Mouse (Mus musculus): ENCODE data around the gene Eif4g1.

The Eif4g1 gene

GRCm38 (mm10) chr16:20672965-20673705, 5.0 kb downstream of the Eif4g1 start:
- DNase-seq (ENCODE audit: low spot score), result peak; percentile 32

DNA sequence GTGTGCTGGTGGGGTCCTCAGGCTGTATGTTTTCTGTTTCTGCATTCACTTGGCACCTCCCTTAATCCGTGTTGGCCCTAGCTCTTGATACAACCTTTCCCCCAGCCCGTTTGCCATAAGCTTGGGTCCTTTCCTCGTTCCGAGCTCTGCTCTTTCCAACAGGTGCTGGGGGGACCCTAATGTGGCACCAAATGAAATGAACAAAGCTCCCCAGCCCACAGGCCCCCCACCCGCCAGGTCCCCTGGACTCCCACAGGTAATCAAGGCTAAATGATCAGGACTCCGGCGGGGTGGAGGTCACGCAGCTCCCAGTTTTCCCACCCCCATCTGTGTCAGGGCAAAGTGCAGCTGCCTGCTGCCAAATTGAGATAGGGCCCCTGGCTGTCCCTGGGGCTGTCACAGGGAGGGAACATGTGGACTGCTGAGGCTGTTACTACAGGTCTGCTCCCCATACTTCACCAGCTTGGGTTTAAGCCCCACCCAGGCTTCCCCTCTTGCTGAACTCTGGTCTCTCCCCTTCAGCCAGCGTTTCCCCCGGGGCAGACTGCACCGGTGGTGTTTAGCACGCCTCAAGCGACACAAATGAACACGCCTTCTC, 5.7 kb downstream of the Eif4g1 start:
- no peak for DNase-seq (ENCODE audit: low spot score)

DNA sequence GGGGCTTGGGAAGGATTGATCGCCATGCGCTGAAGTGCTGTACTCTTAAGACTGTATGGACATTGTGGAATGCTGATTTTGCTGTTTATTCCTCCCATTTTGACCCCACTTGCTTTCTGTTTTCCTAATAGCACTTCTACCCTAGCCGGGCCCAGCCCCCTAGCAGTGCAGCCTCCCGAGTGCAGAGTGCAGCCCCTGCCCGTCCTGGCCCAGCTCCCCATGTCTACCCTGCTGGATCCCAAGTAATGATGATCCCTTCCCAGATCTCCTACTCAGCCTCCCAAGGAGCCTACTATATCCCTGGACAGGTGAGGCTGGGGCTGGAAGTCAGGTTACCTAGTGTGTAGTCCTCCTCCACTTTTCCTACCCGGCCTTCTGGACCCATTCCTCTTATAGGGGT, 7.1 kb downstream of the Eif4g1 start:
- no peak for DNase-seq (ENCODE audit: low spot score)

- DNase-seq (ENCODE audit: low spot score), result no peak
These were observed 8.6 kb downstream of the Eif4g1 start for GRCm38 (mm10) chr16:20676702-20677101.

GRCm38 (mm10) chr16:20677380-20677779, 9.3 kb downstream of the Eif4g1 start:
- DNase-seq (ENCODE audit: low spot score), result no peak

- DNase-seq (ENCODE audit: low spot score), result no peak
These were observed 10.0 kb downstream of the Eif4g1 start for GRCm38 (mm10) chr16:20677974-20678675.

GRCm38 (mm10) chr16:20690774-20691173, 22.7 kb downstream of the Eif4g1 start:
- no peak for DNase-seq (ENCODE audit: low spot score)

DNA sequence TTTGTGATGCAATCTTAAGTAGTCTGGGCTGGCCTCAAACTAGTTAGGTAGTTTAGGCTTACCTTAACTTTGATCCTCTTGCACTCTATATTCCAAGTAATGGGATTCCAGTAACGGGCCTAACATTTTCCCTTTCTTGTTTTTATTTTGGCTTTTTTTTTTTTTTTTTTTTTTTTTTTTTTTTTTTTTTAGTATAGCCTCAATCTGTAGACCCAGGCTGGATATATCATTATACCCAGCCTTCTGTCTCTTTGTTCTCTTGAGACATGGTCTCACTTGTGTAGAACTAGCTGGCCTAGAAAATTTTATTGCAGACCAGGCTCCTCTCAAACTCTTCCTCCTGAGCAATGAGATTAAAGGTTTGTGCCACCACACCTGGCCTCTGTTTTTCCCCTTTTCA, 23.5 kb downstream of the Eif4g1 start:
- no peak for DNase-seq (ENCODE audit: low spot score)

DNA sequence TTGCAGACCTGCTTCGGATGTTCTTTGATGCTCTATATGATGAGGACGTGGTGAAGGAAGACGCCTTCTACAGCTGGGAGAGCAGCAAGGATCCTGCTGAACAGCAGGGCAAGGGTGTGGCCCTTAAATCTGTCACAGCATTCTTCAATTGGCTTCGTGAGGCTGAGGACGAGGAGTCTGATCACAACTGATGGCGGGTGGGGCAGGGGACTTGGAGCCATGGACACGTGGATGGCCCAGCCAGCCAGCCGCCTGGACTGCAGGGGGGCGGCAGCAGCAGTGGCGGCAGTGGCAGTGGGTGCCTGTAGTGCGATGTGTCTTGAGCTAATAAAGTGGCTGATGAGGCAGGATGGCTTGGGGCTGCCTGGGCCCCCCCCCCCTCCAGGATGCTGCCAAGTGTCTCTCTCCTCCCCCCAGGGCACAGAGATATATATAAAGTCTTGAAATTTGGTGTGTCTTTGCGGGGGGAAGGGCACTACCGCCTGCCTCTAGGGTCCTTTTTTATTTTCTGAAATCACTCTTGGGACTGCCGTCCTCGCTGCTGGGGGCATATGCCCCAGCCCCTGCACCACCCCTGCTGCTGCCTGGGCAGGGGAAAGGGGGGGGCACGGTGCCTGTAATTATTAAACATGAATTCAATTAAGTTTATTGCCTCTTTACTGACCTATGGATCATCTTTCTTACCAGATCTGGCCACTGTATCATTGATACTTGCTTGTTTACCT, 24.3 kb downstream of the Eif4g1 start:
- no peak for DNase-seq (ENCODE audit: low spot score)

GRCm38 (mm10) chr16:20693111-20693701, 25.1 kb downstream of the Eif4g1 start, which contains the start of gene Fam131a:
TSS of gene Fam131a (plus strand) at chr16:20693241.
- peak; percentile 98 for DNase-seq (ENCODE audit: low spot score)

DNA sequence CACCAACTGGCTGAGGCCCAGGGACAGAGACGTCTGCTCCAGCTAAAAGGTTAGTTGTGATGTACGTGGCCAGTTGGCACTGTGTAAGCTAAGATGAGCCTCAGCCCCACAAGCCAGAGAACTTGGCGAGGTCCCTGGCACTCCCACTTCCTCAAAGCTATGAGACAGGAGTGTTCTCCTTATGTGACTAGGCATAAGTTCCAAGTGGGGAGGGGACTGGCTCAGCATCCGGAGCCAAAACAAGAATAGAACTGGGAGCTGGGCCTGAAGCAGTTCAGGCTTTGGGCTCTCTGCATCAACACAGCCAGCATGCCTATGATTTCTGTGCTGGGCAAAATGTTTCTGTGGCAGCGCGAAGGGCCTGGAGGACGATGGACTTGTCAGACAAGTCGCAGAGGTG, 26.7 kb downstream of the Eif4g1 start:
- no peak for DNase-seq (ENCODE audit: low spot score)

GRCm38 (mm10) chr16:20695622-20696323, 27.7 kb downstream of the Eif4g1 start:
- peak; percentile 87 for DNase-seq (ENCODE audit: low spot score)

GRCm38 (mm10) chr16:20699266-20699665, 31.2 kb downstream of the Eif4g1 start:
- DNase-seq (ENCODE audit: low spot score), result no peak

GRCm38 (mm10) chr16:20700036-20700435, 31.9 kb downstream of the Eif4g1 start:
- DNase-seq (ENCODE audit: low spot score), result no peak

GRCm38 (mm10) chr16:20701316-20701715, 33.2 kb downstream of the Eif4g1 start:
- DNase-seq (ENCODE audit: low spot score), result no peak

DNA sequence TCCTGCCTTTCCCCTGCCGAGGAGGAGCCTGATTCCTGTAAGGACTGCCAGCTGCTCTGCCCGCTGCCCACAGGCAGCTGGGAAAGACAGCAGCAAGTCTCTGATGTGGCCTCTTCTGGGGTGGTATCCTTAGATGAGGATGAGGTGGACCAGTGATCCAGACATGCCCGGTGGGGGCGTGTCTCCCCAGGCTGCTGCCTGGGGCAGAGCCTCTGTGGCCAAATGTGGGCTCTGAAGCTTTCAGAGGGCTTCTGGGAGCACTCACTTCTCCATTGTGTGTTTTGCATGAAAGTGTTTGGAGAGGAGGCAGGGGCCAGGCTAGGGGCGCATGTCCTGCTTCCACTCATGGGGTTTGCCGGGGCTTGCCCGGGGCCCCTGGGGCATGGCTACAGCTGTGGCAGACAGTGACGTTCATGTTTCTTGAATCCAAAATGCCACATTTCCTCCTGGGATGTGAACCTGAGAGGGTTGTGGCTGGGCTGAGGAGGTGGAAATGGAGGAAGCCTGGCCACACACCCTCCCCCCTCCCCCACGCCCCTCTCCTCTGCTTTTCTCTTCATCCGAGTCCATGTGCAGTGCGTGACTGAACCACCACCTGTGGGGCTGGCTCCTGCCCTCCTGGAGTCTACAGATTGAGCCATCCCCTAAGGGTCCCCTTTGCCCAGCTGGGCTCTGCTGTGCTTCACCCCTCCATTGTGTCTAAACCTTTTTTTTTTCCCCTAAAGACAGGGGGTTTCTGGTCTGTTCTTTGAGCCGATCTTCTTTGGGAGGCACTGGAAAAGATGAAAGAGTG, 33.8 kb downstream of the Eif4g1 start:
- no peak for DNase-seq (ENCODE audit: low spot score)

DNA sequence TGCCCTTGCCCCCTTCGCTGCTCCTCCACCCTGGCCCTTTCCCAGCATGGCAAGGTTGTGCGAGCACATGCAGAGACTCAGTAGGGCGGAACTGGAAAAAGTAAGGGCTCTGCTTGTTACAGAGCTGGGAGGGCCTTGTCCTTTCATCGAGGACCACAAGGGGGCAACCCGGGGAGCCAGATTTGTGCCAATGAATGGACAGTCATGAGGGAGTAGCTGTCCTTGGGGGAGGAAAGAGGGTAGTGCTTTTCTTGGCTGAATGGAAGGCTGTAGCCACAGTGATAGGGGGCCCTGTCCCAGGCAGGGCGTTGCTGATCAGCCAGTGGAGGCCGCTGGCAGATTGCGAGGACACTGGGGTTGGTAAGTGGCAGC, 34.4 kb downstream of the Eif4g1 start:
- DNase-seq (ENCODE audit: low spot score), result peak; percentile 82

- DNase-seq (ENCODE audit: low spot score), result no peak
These were observed 35.0 kb downstream of the Eif4g1 start for GRCm38 (mm10) chr16:20703071-20703470.

- DNase-seq (ENCODE audit: low spot score), result no peak
These were observed 35.7 kb downstream of the Eif4g1 start for GRCm38 (mm10) chr16:20703699-20704400.

- no peak for DNase-seq (ENCODE audit: low spot score)
These were observed 37.7 kb downstream of the Eif4g1 start for GRCm38 (mm10) chr16:20705786-20706185.
